Mouse (Mus musculus) right cerebral cortex, adult 2 months (tissue): ENCODE results near the gene Sdr42e1.
A peak's percentile ranks its signal among the peaks of the same experiment; 100 is the strongest.

Experiments
- DNase-seq, 2 experiments: peaks; one replicate each; pipeline ENCODE4 v3.0.0; 2021 to 2022; ENCODE audit warnings: low spot score in 2 of 2

Sdr42e1 gene

GRCm38 (mm10) chr8:117660358-117661031 is 13.0 kb downstream of the Sdr42e1 start:
- peak; percentile 27 to 31 for DNase-seq

DNA sequence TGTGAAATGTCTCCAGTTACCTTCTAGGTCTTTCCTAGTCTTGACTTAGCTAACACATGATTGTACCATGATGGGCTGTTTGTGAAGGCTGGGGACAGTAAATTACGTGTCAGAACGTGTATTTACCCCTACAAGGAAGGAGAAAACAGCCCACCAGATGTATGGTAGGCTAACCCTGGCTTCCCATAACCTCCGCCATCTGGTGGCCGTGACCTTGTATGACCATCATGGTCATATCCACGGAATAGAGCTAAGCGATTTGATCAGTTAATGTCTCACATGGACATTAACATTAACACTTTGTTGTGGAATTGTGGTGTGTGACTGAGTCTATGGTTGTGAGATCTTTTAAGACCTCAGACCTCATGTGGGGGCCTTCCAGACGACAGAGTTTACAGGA is 14.5 kb downstream of the Sdr42e1 start:
- no peak for DNase-seq

DNA sequence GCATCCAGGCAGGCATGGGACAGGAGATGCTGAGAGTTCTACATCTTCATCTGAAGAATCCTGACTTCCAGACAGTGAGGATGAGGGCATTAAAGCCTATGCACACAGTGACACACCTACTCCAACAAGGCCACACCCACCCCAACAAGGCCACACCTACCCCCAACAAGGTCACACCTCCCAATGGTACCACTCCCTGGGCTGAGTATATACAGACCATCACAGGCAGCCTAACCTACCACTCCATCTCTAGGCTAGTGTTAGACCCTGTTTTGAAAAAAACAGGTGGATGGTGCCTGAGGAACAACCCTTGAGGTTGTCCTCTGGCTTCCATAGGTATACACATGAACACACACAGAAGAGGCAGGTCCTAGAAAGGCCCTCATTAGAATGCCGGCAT is 21.2 kb downstream of the Sdr42e1 start:
- no peak for DNase-seq

- DNase-seq, result no peak
These were observed 27.0 kb downstream of the Sdr42e1 start for GRCm38 (mm10) chr8:117646440-117646839.

- peak; percentile 70 to 72 for DNase-seq
These were observed 27.5 kb downstream of the Sdr42e1 start for GRCm38 (mm10) chr8:117646020-117646419.

GRCm38 (mm10) chr8:117645486-117645885 is 28.0 kb downstream of the Sdr42e1 start:
- DNase-seq, result no peak

- no peak for DNase-seq
These were observed 33.9 kb downstream of the Sdr42e1 start for GRCm38 (mm10) chr8:117639631-117640030.

GRCm38 (mm10) chr8:117637462-117637861 is 36.0 kb downstream of the Sdr42e1 start:
- DNase-seq, result no peak

DNA sequence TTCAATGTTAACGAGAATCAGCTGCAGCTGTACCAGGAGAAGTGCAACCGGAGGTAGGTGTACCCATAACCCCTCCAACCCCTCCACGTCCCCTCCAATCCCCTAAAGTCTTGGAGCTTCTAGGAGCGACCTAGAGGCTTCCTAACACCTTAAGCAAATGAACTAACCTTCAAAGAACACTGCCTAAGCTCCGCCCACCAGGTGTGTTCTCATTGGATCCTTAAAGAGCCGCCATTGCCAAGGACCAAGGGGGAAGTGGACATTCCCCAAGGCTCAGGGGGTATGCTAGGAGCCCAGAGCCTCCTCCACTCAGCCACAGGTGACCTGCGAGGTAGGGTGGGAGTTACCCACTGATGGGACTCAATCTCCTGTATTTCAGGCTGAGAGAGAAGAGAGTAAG is 39.1 kb downstream of the Sdr42e1 start:
- DNase-seq, result no peak

GRCm38 (mm10) chr8:117632532-117632931 is 41.0 kb downstream of the Sdr42e1 start:
- no peak for DNase-seq

GRCm38 (mm10) chr8:117627096-117627495 is 46.4 kb downstream of the Sdr42e1 start:
- DNase-seq, result no peak

DNA sequence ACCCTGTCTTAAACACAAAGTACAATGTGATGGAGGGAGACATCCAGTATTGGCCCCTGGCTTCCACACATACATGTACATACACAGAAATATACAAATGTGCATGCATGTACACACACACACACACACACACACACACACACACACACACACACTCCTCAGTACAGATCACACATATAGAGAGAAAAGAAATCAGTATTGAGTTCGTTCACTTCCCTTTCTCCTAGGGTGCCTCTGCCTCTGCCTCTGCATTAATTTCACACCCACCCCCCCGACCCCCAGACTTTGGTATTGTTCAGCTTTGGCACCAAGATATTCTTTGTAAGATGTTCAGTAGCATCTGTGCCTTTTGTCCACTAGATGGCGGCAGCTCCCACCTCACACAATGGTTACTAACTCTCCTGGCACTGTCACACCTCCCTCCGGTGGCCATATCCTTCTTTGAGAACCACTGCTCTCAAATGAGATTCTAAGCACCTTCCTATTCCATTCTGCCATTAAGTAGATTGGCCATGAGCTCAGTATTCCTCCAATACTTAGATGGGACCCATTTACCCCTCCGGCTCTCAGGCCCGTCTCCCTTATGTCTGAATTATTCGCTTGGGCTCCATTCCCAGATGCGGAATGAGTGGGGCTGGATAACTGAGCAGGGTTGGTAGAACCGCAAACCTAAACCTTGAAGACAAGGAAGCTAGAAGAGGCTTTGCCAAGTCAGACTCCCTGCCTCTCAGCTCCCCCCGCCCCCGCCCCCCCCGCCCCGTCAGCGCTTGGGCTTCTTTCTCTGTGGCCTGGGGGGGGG is 47.2 kb downstream of the Sdr42e1 start:
- peak; percentile 63 for DNase-seq

DNA sequence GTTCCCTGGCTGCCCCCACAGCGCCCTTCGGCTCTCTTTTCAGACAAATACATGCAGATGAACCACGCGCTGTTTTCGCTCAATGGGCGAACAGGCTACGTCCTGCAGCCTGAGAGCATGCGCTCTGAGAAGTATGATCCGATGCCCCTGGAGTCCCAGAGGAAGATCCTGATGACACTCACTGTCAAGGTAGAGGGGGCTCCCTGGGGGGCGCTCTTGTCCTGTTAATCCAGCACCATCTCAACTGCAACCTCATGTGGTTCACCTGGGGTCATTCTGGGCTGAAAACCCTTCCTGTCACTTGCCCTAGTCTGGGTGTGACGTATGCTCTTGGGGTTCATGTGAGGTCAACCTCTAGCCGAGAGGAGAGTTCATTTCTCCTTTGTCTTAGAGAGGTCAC is 60.6 kb downstream of the Sdr42e1 start:
- no peak for DNase-seq
